Mouse (Mus musculus) adrenal gland (tissue): ENCODE measurements around the gene P4ha2.

Source experiments
- intact Hi-C: fragments of 180-260 bp; cut with DNase I; formaldehyde crosslinking; loops from one replicate; pipeline ENCODE4 v1.15.1; 2025

P4ha2 gene

DNA sequence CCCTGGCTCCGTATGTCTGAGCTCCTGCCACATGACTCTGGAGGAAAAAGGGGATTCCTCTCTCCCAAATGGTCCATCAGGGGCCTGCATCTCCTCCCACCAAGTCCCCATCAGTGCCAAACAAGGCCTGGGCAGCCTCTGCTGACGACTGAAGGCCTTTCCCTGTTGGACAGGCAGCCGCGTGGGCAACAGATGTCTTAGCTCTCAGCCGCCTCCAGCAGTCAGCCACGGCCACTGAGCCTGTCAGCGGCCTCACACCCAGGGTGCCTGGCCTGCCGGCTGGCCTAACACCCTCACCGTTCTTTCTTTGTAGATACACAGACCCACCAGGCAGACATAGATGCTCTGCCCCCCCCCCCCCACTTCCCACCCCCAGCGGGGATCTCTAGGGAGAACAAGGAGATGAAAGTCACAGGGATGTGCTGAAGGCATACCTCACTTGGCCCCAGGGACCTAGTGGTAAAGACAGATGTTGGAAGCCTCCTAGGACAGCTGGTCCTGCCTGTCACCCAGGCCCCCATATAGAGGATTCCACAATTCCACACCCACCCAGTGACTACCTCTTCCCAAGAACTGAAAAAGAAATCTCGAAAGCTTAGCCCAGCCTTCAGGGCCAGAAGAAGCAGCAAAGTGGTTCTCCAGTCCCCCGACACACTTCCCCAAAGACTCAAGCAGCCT is 32.4 kb upstream of the P4ha2 start:
- intact Hi-C loops: no loop called here

DNA sequence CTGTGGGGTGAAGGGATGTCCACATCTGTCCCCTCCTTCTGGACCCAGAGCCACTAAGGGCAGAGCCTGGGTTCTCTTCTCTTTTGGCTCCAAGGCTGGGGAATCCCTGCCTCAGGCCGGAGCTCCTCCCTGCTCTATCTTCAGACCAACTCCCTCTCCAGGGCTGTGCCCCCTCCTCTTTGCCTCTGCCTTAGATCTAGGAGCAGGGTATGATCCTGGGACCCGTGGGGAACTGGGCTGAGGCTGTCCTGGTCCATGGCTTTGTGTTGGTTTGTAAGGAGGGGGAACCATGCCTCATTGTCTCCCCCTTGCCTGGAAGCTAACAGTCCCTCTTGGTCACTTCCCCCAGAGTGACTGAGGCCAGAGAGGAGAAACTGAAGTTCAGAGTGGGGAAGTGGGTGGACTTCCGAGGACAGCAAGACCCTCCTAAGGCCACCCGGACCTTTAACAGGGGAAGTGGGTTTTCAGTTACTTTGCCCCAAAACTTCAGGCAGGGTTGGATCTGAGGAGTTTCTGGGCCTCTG is 31.8 kb upstream of the P4ha2 start:
- intact Hi-C loops: no loop called here

DNA sequence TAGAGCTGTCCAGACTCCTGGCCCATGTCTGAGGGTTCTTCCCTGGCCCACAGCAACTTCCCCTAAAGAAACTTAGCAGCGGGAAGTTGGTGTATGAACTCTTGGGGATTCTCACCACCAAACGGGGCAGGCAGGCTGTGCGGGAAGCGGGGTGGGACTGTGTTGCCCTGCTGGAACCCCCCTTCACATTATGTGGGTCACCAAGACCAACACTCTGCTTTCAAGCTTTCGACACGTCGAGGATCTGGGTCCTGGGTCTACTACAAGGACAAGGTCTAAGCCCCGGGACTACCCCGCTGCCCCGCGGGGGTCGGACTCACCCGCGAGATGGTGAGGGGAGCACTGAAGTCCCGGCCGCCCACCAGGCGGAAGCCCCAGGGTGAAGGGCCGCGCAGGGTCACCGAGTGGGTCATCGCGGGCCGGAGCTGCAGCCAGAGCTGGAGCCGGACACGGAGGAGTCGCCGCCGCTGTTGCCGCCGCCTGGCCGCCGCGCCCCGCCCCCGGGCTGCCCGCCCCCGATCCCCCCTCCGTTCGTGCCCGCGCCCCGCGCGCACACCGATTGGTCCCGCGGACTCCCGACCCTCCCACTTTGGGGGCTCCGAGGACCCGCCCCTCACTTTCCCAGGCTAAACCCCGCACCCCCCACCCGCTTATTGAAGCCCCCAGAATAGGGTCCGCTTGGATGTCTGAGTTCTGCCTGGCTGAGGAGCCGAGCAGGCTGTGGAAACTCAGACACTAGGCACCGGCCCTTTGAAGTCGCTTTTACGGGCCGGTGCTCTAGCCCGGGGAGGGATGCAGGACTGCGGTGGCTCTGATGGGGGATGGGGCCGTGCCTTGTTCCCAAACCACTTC is 31.1 kb upstream of the P4ha2 start, which contains the start of gene Pdlim4:
Gene Pdlim4 (minus strand): TSS at position 495 of the 852 bp plus-strand sequence.
- intact Hi-C loops: no loop called here

DNA sequence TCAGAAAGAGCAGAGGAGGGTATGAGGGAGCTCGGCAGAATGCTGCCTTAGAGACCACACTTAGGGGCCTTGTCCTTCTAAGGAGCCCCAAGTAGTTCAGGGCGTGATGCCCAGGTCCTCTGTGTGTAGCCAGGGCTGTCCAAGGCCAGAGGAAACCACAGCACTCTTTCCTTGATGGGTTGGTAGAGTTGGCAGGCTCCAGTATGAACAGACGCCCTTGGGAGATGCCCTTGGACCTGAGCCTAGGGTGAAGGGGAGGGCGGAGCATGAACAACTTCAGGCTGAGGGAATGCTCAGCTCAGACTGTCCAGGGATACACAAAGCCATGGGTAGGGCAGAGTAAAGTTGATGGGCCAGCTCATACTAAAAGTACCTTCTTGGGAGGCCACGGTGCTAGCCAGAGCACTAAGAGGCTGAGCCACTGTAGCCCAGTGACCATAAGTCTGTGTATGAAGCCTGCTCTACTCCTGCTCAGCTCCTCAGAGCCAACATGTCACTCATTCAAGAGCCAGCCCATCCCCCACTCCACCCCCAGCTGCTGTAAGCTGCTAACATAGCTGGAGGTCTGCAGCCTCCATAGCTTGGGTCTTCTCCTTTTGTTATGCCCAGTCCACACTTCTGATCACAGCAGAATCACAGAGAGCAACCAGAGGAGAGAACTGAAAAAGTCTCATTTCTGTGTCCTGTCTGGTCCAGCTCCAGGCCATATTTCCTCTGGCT is 28.0 kb upstream of the P4ha2 start:
- intact Hi-C loops: no loop called here

DNA sequence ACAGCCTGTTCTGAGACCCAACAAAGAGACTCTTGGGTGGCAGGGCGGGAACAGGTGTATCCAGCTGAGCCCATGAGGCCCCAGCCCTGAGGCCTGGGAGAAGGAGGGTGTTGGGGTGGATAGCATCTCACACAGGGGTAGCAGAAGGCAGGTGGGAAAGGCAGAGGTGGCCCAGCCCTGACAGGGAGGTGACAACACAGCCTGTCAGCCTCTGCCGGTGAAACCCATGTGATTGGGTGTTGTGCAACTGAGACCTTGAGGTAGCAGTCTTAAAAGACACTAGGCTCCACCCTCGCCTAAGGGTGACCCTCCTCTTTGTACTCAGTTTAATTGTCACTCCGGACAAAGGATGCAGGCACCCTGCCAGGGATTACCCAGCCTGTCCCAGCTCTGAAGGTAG is 26.6 kb upstream of the P4ha2 start:
- intact Hi-C loops: no loop called here

DNA sequence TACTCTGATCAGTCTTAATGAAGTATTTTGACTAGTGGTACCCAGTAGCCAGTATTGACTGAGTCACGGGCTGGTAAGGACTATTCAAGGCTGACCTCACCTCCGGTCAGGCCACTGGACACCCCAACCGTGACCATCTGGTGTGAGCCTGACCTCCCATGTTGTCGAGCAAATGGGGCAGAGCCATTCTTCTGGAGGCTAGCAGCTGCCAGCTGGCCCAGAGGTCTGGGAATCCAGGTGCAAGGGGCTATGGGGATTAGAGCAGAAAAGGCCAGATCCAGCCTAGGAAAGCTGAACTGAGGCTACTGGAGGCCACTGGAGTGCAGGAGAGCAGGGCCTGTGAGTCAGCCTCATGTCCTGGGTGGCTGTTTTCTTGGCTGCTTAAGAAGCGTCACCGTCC is 24.5 kb upstream of the P4ha2 start:
- intact Hi-C loops: no loop called here

DNA sequence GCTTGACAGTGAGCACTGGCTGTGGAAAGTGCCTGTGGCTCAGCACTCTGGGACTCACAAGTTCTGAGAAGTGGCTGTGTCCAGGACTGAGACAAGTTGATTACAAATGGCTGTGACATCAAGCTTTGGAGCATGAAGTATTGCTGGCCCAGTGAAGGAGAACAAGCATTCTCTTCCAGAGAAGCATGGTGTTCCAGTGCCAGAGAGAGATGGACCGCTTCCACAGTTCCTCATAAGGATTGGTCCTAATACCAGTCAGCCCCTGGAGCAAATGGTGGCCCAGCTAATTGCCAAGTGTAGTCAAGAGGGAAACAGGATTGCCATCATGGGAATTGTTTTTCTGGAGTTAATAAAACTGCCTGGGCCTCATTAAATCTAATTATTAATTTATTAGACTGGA is 23.8 kb upstream of the P4ha2 start:
- intact Hi-C loops: no loop called here

DNA sequence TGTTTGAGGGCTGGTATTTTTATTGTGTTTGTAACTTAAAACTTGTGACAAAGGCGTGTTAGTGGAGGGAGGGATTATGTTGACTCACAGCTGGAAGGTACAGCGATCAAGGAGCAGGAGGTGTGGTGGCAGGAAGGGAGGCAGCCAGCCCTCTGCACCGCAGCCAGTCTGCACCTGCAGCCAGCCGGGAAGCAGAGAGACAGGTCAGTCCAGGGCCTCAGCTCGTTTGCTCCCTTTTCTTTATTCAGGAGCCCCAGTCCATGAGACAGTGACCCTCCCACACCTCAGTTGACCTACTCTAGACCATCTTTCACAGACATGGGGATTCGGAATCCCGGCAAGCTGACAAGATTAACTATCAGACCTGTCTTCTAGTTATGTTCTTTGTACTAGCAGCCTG is 19.5 kb upstream of the P4ha2 start:
- intact Hi-C loops: no loop called here

DNA sequence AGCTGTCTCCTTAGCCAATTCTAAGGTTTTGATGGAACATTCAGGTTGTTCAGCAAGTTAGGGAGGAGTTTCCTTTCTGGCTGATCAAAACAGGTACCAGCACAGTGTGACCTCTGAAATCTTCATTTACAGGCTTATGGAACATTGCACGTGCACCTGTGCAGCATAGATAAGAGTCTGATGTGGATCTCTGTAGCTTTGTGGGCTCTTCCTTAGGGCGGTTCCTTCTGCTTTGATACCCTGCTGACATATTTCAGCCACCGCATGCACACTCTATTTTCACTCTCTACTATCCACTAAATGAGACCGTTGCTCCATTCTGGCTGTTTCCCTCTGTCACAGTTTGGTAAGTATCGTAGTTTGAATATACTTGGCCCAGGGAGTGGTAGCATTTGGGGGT is 17.2 kb upstream of the P4ha2 start:
- intact Hi-C loops: no loop called here

DNA sequence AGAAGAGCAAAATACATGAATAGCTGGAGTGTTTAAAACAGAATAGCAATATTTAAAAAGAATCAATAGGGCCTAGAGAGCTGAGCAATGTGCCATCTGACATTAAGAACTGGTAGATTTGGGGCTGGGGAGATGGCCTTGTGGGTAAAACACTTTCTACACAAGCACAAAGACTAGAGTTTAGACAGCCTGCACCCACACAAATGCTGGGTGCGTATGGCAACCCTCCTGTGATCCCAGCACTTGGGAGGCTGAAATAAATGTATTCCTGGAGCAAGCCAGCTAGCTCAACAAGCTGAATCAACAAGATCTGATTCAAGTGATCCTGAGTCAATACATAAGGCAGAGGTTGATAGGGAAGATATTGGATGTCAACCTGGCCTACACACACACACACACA is 14.9 kb upstream of the P4ha2 start:
- intact Hi-C loops: loop anchor here (5.0 kb wide), 1 partner anchor 33 kb away; no protein-coding TSS in a partner anchor

DNA sequence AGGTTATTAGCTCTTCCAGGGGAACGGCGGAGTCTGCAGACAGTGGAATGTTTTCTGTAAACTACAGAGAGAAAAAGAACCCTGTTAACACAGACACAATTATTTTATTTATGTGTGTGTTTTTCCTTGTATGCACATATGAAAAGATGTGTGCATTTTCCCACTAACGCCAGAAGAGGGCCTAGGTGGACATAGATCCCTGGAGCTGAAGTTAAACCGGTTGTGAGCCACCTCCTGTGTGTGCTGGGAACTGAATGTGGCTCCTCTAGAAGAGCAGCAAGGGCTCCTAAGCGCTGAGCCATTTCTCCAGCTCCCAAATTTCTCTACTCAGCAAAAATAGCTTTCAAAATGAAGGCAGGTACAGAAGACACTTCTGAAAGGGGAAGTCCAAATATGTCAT is 14.1 kb upstream of the P4ha2 start:
- intact Hi-C loops: loop anchor here (5.0 kb wide), 1 partner anchor 34 kb away; no protein-coding TSS in a partner anchor

DNA sequence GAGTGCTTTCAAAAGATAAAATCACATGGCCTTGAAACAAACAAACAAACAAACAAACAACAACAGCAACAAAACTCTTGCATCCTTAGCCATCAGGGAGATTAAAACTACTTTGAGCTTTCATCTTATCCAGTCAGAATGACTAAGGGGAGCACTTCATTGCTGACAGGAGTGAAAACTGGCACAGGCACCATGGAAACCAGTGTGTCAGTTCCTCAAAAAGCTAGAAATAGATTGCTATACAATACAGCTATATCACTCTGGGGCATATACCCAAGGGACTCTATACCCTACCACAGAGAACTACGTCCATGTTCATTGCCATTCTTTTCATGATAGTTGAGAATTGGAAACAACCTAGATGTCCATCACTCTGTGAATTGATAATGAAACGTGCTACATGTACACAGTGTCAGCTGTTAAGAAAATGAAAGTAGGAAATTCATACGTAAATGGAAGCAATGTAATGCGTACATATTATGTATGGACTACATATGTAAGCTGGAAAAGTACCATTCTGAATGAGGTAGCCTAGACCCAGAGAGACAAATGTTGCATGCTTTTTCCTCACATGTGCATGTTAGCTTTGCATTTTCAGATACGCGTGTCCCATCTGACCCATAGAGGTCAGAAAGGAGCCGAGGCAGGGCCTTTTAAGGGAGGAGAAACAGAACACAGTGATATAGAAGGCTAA is 11.5 kb upstream of the P4ha2 start:
- intact Hi-C loops: loop anchor here (5.0 kb wide), 1 partner anchor 36 kb away; no protein-coding TSS in a partner anchor

DNA sequence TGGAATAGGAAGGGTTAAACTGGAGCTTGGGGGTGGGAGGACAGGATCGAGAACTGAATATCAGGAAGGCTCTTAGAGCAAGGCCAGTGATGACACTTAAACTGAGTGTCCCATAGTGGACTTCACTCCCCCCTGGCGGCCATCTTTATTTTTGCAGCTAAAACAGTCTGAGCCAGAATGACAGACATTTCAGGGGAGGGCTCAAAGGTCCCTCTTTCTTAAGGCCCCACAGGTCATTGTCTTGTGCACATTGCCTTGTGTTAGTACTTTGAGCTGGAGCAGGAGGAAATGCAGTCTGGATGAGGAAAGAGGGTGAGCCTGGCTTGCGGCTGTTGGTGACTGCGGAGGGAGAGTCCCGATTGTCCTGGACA is 11.0 kb upstream of the P4ha2 start:
- intact Hi-C loops: loop anchor here (1.0 to 5.0 kb wide), 2 partner anchors 37 to 87 kb away; no protein-coding TSS in a partner anchor

DNA sequence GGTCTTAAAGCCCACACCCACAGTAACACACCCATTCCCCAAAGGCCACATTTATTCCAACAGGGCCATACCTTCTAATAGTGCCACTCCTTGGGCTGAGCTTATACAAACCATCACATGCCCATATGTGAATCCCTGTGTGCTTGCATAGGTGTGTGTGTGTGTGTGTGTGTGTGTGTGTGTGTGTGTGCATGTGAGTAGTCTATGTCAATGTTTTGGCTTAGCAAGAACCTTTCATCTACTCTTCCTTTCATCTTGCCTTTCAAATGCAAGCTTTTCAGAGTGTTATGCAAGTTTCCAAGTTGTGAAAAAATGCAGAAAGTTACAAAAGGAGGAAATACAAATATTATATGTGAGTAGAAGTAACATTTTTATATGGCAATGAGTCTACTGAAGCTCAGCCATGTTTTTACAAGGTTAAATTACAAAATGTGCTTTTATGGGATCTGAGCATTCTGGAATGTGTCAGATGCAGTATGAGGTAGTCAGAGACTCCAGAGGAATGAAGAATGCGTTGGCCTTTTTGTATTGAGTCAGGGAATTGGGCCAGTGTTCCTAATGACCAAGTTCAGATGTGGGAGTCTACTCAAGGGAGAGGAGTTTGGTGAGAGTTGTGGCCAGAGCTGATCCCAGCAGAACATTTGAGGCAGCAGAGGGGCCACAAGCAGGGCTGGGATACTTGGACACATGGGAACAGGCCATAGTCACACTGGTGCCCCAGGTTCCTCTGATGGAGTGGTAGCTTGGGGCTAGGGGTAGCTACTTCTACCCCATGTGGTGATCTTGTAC is 9.6 kb upstream of the P4ha2 start:
- intact Hi-C loops: no loop called here

DNA sequence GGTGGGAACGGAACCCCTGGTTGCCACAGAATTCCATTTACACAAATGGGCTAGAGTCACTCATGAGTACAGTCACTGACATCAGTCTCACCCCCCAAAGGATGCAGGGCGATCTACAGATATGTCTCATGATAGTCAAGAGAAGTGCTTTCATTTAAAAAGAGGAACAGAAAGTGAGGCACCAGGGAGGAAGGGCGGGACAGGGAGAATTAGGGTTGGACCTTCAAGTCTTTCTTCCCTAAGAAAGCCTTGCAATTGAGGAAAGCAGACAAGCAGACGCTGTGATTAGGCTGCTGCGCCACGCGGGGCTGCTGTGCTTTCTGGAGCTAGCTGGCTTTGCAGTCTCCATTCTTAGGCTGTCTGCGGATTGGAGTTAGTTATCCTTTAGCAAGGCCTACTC is 8.2 kb upstream of the P4ha2 start:
- intact Hi-C loops: loop anchor here (2.0 kb wide), 1 partner anchor 165 kb away; no protein-coding TSS in a partner anchor

DNA sequence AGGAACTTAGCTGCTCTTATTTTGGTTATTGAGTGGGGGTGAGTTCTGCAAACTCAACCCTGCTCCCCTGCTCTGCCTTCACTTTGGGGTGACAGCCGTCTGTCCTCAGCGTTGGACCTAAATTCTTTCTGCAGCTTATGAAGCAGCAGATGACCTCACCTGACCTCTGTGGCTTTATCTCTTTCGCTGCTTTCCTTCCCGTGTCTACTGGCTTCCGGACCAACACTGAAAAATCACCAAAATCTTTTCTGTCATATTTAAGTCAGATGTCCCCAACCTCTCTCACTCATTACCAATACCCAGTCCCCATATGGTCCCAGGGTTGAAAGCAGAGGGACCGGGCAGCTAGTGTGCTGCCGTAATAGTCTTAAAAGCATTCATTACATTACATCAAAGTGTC is 7.7 kb upstream of the P4ha2 start:
- intact Hi-C loops: loop anchor here (2.0 kb wide), 1 partner anchor 165 kb away; no protein-coding TSS in a partner anchor

DNA sequence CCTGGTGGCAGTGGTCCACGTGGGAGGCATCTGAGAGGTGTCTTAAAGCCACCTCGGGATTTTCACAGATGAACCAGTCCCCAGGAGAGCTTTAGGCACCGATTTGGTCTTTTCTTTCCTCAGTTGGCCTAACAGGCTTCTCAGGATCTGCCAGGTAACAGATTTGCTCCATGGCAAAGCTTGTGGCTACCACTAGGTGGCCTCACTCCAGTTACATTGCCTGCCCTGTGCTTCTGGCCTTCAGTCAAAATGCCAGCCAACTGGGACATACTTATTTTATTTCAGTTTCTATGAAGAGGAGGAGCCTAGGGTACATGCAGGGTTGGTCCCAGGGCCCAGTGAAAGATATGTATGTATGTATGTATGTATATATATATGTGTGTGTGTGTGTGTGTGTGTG is 6.9 kb upstream of the P4ha2 start:
- intact Hi-C loops: loop anchor here (2.0 kb wide), 1 partner anchor 164 kb away; no protein-coding TSS in a partner anchor

DNA sequence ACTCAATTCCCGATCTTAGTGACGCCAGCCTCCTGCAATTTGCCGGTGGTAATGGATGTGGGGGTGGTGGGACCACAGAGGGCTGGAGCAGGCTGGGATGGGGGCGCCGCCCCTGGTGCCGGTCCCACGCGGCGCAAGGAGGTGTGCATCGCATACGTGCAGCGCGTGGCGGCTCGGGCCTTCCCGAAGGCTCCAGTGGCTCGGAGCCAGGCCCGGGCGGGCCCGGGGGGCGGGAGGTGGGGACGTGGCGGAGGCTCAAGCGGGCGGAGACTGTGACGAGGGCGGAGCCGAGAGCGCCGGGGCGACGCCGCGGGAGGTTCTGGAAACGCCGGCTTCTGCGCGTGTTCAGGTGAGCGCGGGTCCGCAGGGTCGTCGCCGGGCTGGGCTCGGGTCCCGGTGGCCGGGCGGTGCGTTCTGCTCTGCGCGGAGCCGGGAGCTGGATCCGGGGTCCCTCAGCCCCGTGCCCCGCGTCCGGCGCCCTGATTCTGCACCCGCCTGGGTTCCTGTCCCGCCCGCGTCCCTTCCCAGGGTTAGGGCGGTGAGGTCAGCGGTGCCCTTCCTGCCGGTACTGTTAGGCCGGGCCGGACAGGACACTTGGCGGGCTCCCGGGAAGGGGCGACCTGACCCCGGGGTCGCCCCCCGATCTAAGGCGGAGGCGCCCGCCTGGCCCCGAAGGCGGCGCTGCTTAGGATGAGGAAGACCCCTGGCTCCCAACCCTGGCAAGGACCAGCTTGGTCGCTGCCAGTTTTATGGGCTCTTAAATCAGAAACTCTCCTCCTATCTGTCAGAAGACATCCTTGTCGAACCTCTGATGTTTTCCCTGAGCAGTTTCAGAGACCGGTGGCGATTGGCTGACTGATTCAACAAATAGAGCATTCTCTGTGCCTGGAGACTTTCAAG is 1.0 kb downstream of the P4ha2 start:
- intact Hi-C loops: no loop called here

DNA sequence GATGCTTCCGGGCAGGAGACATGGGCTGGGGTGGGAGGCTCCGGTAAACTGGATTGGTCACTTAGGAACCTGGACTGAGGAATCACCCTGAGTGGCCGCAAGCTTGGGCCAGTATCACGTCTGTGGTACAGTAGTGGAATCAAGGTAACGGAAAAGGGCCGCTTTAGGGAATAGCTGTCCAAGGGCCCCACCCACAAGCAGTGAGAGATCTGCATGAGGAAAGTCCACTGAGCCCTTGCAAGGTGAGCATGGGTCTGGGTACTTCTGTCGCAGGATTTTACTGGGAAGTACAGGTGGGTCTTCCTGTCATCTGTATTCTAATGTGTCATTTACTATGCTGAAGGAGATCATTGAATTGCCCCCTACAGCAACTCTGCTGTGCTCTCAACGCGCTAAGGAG is 1.8 kb downstream of the P4ha2 start:
- intact Hi-C loops: no loop called here
